Mouse (Mus musculus) embryonic facial prominence, embryonic 12.5 days (tissue): ENCODE results near the gene Iqsec1. TPM values are rescaled to one million over a fixed set of nuclear protein-coding genes. Genes with fewer than 3 reads are reported as not detected.
A peak's percentile ranks its signal among the peaks of the same experiment; 100 is the strongest.
"Not testable (repeated sequence)": the region's sequence is repeated elsewhere in the genome, so short reads cannot be mapped to it uniquely, and the experiment has no call there.

Source experiments
- ATAC-seq: fragments of 200-750 bp; cut with Nextera tagmentation; 2 replicates; pipeline ENCODE4 v1.8.0; 2017; ENCODE audit not compliant: insufficient number of reproducible peaks, insufficient read depth, low FRiP score, low TSS enrichment
- H3K27ac ChIP-seq: fragments of 300-500 bp; sonication (generic); 2 replicates; pipeline ENCODE4 v1.5.1; 2016; ENCODE audit warnings: mild to moderate bottlenecking
- H3K27me3 ChIP-seq: fragments of 300-500 bp; sonication (generic); 2 replicates; pipeline ENCODE4 v1.6.1; 2016; ENCODE audit warnings: mild to moderate bottlenecking, moderate library complexity
- H3K36me3 ChIP-seq: fragments of 300-500 bp; sonication (generic); 2 replicates; pipeline ENCODE4 v1.6.1; 2016; ENCODE audit warnings: mild to moderate bottlenecking
- H3K4me1 ChIP-seq: fragments of 300-500 bp; sonication (generic); 2 replicates; pipeline ENCODE4 v1.6.1; 2016
- H3K4me2 ChIP-seq: fragments of 300-500 bp; sonication (generic); replicated peaks from 2 replicates; pipeline ENCODE4 v1.6.1; 2016; ENCODE audit warnings: mild to moderate bottlenecking, moderate library complexity
- H3K4me3 ChIP-seq: fragments of 300-500 bp; sonication (generic); 2 replicates; pipeline ENCODE4 v1.5.1; 2016; ENCODE audit warnings: mild to moderate bottlenecking
- H3K9ac ChIP-seq: fragments of 300-500 bp; sonication (generic); 2 replicates; pipeline ENCODE4 v1.6.1; 2016; ENCODE audit warnings: mild to moderate bottlenecking, moderate library complexity
- H3K9me3 ChIP-seq: fragments of 300-500 bp; sonication (generic); 2 replicates; pipeline ENCODE4 v1.6.1; 2016; ENCODE audit warnings: mild to moderate bottlenecking, moderate library complexity
- WGBS: fragments of 180-500 bp; shearing (Covaris S2); methylation state at CpG from one replicate; pipeline ENCODE4 v1.1.7; 2016; 5-methylcytosine and 5-hydroxymethylcytosine counted together
- polyA plus RNA-seq: library from polyadenylated mRNA; unstranded; fragments of >200 nt; fragmentation: Nextera tagmentation; extraction: Ambion mirVana; gene quantifications from 2 replicates; pipeline ENCODE4 v1.2.1, GENCODE M21; 2016

The Iqsec1 gene
- polyA plus RNA-seq, 1 experiment from 2014 or later: 11.0 TPM

DNA sequence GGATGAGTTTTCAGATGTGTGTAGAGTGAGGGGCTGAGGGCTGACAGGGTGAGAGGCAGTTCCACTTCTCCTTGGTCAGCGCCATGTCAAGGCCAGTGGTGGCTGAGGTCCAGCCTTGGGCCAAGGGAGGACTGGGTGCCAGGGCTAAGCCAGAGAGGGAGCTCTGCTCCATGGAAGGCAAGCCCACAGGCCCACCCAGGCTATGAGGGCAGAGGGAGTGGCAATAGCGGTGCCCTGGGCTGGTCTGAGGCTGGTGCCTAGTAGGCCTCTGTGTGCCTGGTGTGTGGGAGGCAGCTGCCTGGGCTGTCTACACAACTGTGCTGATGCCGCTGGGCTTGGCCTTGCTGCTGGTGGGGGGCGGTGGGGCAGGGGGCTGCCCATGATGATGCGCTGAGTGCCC lies 326.3 kb downstream of the Iqsec1 start:
- peaks cover 59% of the 10 kb centered on the region for H3K36me3 ChIP-seq
- 93% methylated on average over 5 of the region's 5 CpGs for WGBS
- no peak overlapping the region for H3K9ac ChIP-seq
- H3K27me3 ChIP-seq: no peaks in the 10 kb centered on the region
- no peak overlapping the region for H3K4me3 ChIP-seq
- no peak overlapping the region for H3K27ac ChIP-seq
- ATAC-seq: no peak
- no peaks in the 10 kb centered on the region for H3K9me3 ChIP-seq
- no peak overlapping the region for H3K4me2 ChIP-seq
- no peaks in the 10 kb centered on the region for H3K4me1 ChIP-seq

DNA sequence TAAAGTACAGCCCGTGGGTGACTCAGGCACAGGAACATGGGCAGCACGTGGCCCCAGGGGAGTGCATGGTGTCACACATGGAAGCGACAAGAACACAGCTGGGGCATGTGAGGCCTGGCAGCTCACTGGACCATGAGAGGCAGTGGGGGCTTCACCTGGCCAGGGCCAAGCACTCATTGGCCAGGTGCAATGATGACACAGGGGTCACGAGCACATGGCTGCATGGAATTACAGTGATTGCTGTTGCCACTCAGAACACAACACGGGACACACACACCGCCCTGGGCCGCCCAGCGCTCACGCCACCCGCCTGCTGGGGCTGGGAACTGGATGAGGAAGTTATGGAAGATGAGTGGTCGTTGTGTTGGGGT lies 327.5 kb downstream of the Iqsec1 start:
- H3K9me3 ChIP-seq: no peaks in the 10 kb centered on the region
- H3K4me2 ChIP-seq: no peak overlapping the region
- H3K4me1 ChIP-seq: no peaks in the 10 kb centered on the region
- H3K36me3 ChIP-seq: peaks cover 47% of the 10 kb centered on the region
- H3K27ac ChIP-seq: no peak overlapping the region
- no peaks in the 10 kb centered on the region for H3K27me3 ChIP-seq
- no peak overlapping the region for H3K9ac ChIP-seq
- 85% methylated on average over 11 of the region's 11 CpGs for WGBS
- ATAC-seq: peak; percentile 38; the same call in 1 of the 2 replicates
- no peak overlapping the region for H3K4me3 ChIP-seq

- H3K4me3 ChIP-seq: no peak overlapping the region
- no peak for ATAC-seq
- WGBS: 90% methylated on average over 20 of the region's 20 CpGs
Observed at GRCm38 (mm10) chr6:90660398-90661028, 328.0 kb downstream of the Iqsec1 start.

DNA sequence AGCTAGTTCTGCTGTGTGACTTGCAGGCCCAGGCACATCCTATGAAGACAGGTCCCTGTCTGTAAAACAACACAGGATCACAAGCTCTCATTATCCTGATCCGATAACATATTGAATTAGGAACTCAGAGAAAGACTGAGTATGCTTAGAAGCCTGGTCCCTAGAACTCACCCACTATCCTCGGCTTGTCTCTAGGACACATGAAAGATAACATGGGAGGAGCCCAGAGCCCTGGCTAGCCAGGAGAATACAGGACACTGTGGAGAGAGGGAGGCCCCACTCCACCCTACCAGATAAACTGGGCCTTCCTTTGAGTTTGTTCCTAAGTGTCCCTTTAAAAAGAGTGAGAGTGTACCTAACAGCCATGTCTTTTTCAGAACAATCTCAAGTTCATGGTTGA lies 328.6 kb downstream of the Iqsec1 start:
- WGBS: 75% methylated on average over 2 of the region's 2 CpGs
- Histone ChIP-seq H3K27ac (no peak overlapping the region), H3K4me1 (no peaks in the 10 kb centered on the region), H3K9ac (no peak overlapping the region), H3K4me3 (no peak overlapping the region), H3K27me3 (no peaks in the 10 kb centered on the region), H3K36me3 (peaks cover 36% of the 10 kb centered on the region), H3K4me2 (no peak overlapping the region), H3K9me3 (no peaks in the 10 kb centered on the region)
- no peak for ATAC-seq

More at GRCm38 (mm10) chr6:90660398-90661028, 328.0 kb downstream of the Iqsec1 start:
- no peaks in the 10 kb centered on the region for H3K4me1 ChIP-seq
- peaks cover 42% of the 10 kb centered on the region for H3K36me3 ChIP-seq
- H3K9me3 ChIP-seq: no peaks in the 10 kb centered on the region
- no peaks in the 10 kb centered on the region for H3K27me3 ChIP-seq
- H3K4me2 ChIP-seq: no peak overlapping the region
- no peak overlapping the region for H3K9ac ChIP-seq
- no peak overlapping the region for H3K27ac ChIP-seq

GRCm38 (mm10) chr6:90656344-90656850 lies 332.1 kb downstream of the Iqsec1 start:
- H3K27ac ChIP-seq, H3K9me3 ChIP-seq, H3K4me1 ChIP-seq, H3K4me3 ChIP-seq, H3K4me2 ChIP-seq, H3K27me3 ChIP-seq, ATAC-seq, H3K36me3 ChIP-seq, H3K9ac ChIP-seq: not testable (repeated sequence)
- WGBS: 78% methylated on average over 2 of the region's 2 CpGs

DNA sequence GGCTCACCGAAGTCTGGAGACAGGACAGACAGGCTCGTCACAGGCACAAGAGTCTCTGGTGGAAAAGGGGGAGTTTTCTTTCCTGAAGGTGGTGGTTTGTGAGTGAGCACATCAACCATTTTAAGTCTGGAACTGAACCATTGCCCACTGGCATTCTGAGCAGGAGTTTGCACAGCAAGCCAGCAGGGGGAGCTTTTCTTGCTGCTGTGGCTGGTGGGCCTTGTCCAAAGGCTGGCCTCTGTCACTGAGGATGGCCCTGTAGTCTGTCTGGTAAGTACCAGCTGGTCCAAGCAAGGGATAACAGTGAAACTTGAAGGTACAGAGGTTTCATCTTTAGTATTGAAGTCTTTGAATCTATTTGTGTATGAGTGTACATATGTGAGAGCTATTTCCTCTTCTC lies 334.7 kb downstream of the Iqsec1 start:
- ATAC-seq: no peak
- no peak overlapping the region for H3K4me3 ChIP-seq
- 44% methylated on average over 2 of the region's 2 CpGs for WGBS

DNA sequence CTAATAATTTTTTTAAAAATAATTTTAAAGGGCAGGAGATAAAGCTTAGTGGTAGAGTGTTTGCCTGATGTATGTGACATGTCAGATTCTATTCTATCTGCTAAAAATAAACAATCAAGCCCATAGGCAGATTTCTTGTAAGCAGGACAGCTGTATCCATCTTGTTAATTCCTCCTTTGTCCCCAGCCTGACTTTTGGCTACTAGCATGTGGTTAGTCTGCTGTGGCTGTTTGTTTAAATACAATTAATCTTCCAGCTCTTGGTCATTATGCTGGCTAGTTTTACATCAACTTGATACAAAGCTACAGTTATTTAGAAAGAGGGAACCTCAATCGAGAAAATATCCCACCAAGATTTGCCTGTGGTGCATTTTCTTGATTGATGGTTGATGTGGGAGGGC lies 337.9 kb downstream of the Iqsec1 start:
- ATAC-seq: no peak
- Histone ChIP-seq H3K27me3 (no peaks in the 10 kb centered on the region), H3K4me3 (no peak overlapping the region), H3K36me3 (no peaks in the 10 kb centered on the region), H3K4me2 (no peak overlapping the region), H3K9me3 (no peaks in the 10 kb centered on the region), H3K27ac (no peak overlapping the region), H3K4me1 (no peaks in the 10 kb centered on the region), H3K9ac (no peak overlapping the region)
- WGBS: 75% methylated on average over 1 of the region's 1 CpGs

More for the DNA sequence above, 334.7 kb downstream of the Iqsec1 start:
- H3K9ac ChIP-seq: no peak overlapping the region
- no peaks in the 10 kb centered on the region for H3K36me3 ChIP-seq
- no peak overlapping the region for H3K27ac ChIP-seq
- no peaks in the 10 kb centered on the region for H3K4me1 ChIP-seq
- no peak overlapping the region for H3K4me2 ChIP-seq
- H3K27me3 ChIP-seq: no peaks in the 10 kb centered on the region
- H3K9me3 ChIP-seq: no peaks in the 10 kb centered on the region

DNA sequence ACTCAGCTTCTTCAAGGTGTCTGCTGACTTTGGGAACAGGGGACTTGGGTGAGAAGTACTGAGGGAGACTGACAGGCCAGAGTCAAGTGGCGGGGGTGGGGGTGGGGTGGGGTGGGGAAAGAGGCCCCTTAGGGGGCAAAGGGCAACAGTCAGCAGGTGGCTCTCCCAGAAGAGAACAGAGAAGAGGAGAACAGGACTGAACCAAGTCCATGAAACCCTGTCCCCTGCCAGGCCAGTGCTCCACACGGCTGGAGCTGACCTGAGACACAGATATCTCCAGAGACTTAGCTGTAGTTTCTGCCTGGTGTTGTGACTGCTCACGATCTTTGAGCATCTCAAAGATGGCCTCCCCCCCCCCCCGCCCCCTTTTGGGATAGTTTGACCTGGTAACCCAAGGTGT lies 339.2 kb downstream of the Iqsec1 start:
- Histone ChIP-seq H3K4me2 (no peak overlapping the region), H3K9me3 (no peaks in the 10 kb centered on the region), H3K27ac (no peak overlapping the region), H3K27me3 (no peaks in the 10 kb centered on the region), H3K4me3 (no peak overlapping the region), H3K36me3 (no peaks in the 10 kb centered on the region), H3K9ac (no peak overlapping the region), H3K4me1 (no peaks in the 10 kb centered on the region)
- WGBS: 73% methylated on average over 4 of the region's 4 CpGs
- no peak for ATAC-seq

- ATAC-seq: no peak
- no peak overlapping the region for H3K9ac ChIP-seq
- no peak overlapping the region for H3K4me3 ChIP-seq
- H3K4me2 ChIP-seq: no peak overlapping the region
- H3K27ac ChIP-seq: no peak overlapping the region
- WGBS: 95% methylated on average over 6 of the region's 6 CpGs
- H3K9me3 ChIP-seq: no peaks in the 10 kb centered on the region
- no peaks in the 10 kb centered on the region for H3K27me3 ChIP-seq
- no peaks in the 10 kb centered on the region for H3K36me3 ChIP-seq
- no peaks in the 10 kb centered on the region for H3K4me1 ChIP-seq
Observed at GRCm38 (mm10) chr6:90648391-90648790, 340.1 kb downstream of the Iqsec1 start.

- 83% methylated on average over 4 of the region's 4 CpGs for WGBS
- Histone ChIP-seq H3K4me3 (no peak overlapping the region), H3K36me3 (no peaks in the 10 kb centered on the region), H3K9ac (no peak overlapping the region), H3K27me3 (no peaks in the 10 kb centered on the region), H3K27ac (no peak overlapping the region), H3K4me1 (no peaks in the 10 kb centered on the region), H3K9me3 (no peaks in the 10 kb centered on the region), H3K4me2 (no peak overlapping the region)
- no peak for ATAC-seq
Observed at GRCm38 (mm10) chr6:90644965-90645364, 343.5 kb downstream of the Iqsec1 start.

DNA sequence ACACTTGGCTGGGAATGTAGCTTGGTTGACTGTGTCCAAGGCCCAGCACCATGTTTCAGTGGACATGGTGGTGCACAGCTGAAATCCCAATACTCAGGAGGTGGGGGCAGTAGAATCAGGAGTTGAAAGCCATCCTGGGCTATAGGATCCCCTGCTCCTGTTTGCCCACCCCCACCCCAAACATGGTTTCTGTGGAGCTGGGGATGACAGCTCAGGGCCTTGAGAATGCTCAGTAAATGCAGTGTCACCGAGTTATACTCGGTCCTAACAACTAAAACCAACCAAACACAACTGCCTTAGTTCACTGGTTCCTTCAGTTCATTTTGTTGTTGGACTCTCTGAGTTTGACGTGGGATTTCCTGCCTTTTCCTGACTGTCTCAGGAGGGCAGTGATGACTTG lies 345.4 kb downstream of the Iqsec1 start:
- H3K4me1 ChIP-seq: no peaks in the 10 kb centered on the region
- no peak overlapping the region for H3K9ac ChIP-seq
- no peaks in the 10 kb centered on the region for H3K36me3 ChIP-seq
- WGBS: 66% methylated on average over 3 of the region's 3 CpGs
- no peak for ATAC-seq
- no peak overlapping the region for H3K27ac ChIP-seq
- H3K27me3 ChIP-seq: no peaks in the 10 kb centered on the region
- no peak overlapping the region for H3K4me3 ChIP-seq
- no peak overlapping the region for H3K4me2 ChIP-seq
- no peaks in the 10 kb centered on the region for H3K9me3 ChIP-seq

- 58% methylated on average over 3 of the region's 3 CpGs for WGBS
- Histone ChIP-seq H3K4me3 (no peak overlapping the region), H3K36me3 (no peaks in the 10 kb centered on the region), H3K4me2 (no peak overlapping the region), H3K27me3 (no peaks in the 10 kb centered on the region), H3K9ac (no peak overlapping the region), H3K4me1 (no peaks in the 10 kb centered on the region), H3K27ac (no peak overlapping the region), H3K9me3 (no peaks in the 10 kb centered on the region)
- ATAC-seq: no peak
Observed at GRCm38 (mm10) chr6:90635611-90636010, 352.9 kb downstream of the Iqsec1 start.
